ENCODE assay signal across 10 mouse cellular contexts in the genomic region with DNA sequence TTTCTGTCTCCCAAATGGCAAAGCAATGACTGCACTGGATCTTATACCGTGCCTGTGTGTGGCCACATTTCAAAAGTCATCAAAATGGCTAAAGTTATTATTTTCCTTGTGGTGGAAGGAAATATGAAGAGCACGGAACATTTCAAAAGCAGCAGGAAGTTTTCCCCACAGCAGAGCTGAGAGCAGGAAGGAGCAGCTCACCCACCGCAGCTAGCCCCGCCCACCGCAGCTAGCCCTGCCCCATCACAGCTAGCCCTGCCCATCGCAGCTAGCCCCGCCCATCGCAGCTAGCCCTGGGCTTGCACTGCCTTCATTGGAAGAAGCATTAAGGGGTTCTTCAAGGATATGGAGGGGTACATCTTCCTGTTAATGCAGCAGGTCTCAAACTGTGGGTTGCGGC.
DNase-seq lines count a peak whose midpoint lies in the region; ATAC-seq and TF ChIP-seq lines count a peak whose summit lies in the region.
"Had no signal": no experiment of that assay in that cellular context is flagged by ENCODE, and none has a peak within 500 bp of the region (broad histone marks: within the 10 kb centered on the region; RNA-seq: fewer than 3 reads in every experiment).

No protein-coding gene starts in this region.

- no peak for TF ChIP-seq CTCF in forebrain, postnatal 0 days (IDR thresholded peaks at IDR 0.05; ENCODE audit: low read depth)
- TF ChIP-seq CTCF in G1E (IDR thresholded peaks at IDR 0.05; ENCODE audit: low read depth, low read length): no peak

- intact Hi-C loops in heart, postnatal 10 days (cut with DNase I): no loop called here
- intact Hi-C loops in left cerebral cortex, postnatal 25 days (cut with DNase I): no loop called here

- 60% methylated on average over 9 of the region's 9 CpGs for WGBS in forebrain, postnatal 0 days
- WGBS in forebrain, embryonic 13.5 days: 65% methylated on average over 9 of the region's 9 CpGs

- H3K27ac ChIP-seq in forebrain, postnatal 0 days (ENCODE audit: low read depth, low read length): no peak overlapping the region
- no peak overlapping the region for H3K27ac ChIP-seq in forebrain, embryonic 13.5 days
- H3K27ac ChIP-seq: limb, embryonic 13.5 days had no signal

- no peaks in the 10 kb centered on the region for H3K4me1 ChIP-seq in forebrain, postnatal 0 days (ENCODE audit: insufficient read depth)
- peaks cover 6% of the 10 kb centered on the region; the same call in 1 of the 2 replicates for H3K4me1 ChIP-seq in forebrain, embryonic 13.5 days
- H3K4me1 ChIP-seq in G1E (ENCODE audit: insufficient read depth, low read depth, low read length): peaks cover 14% of the 10 kb centered on the region

- no peak for DNase-seq in forebrain, postnatal 0 days
- peak; percentile 13 for DNase-seq in G1E (ENCODE audit: low spot score)
- DNase-seq in kidney, postnatal 14 days: peak; percentile 51
- peak; percentile 69 to 80 for DNase-seq in spleen, postnatal 4 days (ENCODE audit: low spot score in 2 of 2)
- DNase-seq in heart, postnatal 10 days: no peak
- no peak for DNase-seq in heart, adult 9 months (ENCODE audit: low spot score in 2 of 2)
- no peak for DNase-seq in left cerebral cortex, postnatal 25 days (ENCODE audit: low spot score in 2 of 2)
- DNase-seq: cerebellum, adult 8-10 months had no signal

- ATAC-seq in forebrain, postnatal 0 days: peak; percentile 38; the same call in 1 of the 2 replicates
- ATAC-seq in forebrain, embryonic 13.5 days: no peak
- peak; percentile 67 for ATAC-seq in G1E (ENCODE audit: extremely low read depth, insufficient number of reproducible peaks, low FRiP score, poor library complexity, severe bottlenecking)

- no peaks in the 10 kb centered on the region for H3K9me3 ChIP-seq in forebrain, postnatal 0 days (ENCODE audit: low read length)
- no peaks in the 10 kb centered on the region for H3K9me3 ChIP-seq in forebrain, embryonic 13.5 days (replicated peaks)
- H3K9me3 ChIP-seq in G1E (replicated peaks): no peaks in the 10 kb centered on the region
- H3K9me3 ChIP-seq: limb, embryonic 13.5 days had no signal

- no peaks in the 10 kb centered on the region for H3K27me3 ChIP-seq in forebrain, postnatal 0 days (ENCODE audit: insufficient read depth, low read length)
- no peaks in the 10 kb centered on the region for H3K27me3 ChIP-seq in forebrain, embryonic 13.5 days
- H3K27me3 ChIP-seq in G1E (ENCODE audit: insufficient read depth, low read length): peaks cover 6% of the 10 kb centered on the region
- H3K27me3 ChIP-seq: limb, embryonic 13.5 days had no signal

- no peak overlapping the region for H3K4me3 ChIP-seq in forebrain, postnatal 0 days (ENCODE audit: low read depth, low read length)
- no peak overlapping the region for H3K4me3 ChIP-seq in forebrain, embryonic 13.5 days
- H3K4me3 ChIP-seq in G1E (ENCODE audit: low read depth, low read length): peak overlapping the region; percentile 6; the same call in 1 of the 2 replicates
- H3K4me3 ChIP-seq: limb, embryonic 13.5 days had no signal

- H3K4me2 ChIP-seq in forebrain, postnatal 0 days (ENCODE audit: low read depth): no peak overlapping the region
- no peak overlapping the region for H3K4me2 ChIP-seq in forebrain, embryonic 13.5 days
- H3K4me2 ChIP-seq: limb, embryonic 13.5 days had no signal

- H3K9ac ChIP-seq in forebrain, postnatal 0 days: no peak overlapping the region
- H3K9ac ChIP-seq in forebrain, embryonic 13.5 days: no peak overlapping the region
- H3K9ac ChIP-seq: limb, embryonic 13.5 days had no signal

- H3K36me3 ChIP-seq in forebrain, postnatal 0 days (ENCODE audit: insufficient read depth): no peaks in the 10 kb centered on the region
- H3K36me3 ChIP-seq in forebrain, embryonic 13.5 days (ENCODE audit: poor library complexity, severe bottlenecking): no peaks in the 10 kb centered on the region
- H3K36me3 ChIP-seq in G1E (replicated peaks): no peaks in the 10 kb centered on the region
- H3K36me3 ChIP-seq: limb, embryonic 13.5 days had no signal

Comparison
In these comparisons a context has a peak if more than half of its experiments do, and no peak if none do; other contexts are left out.
1. DNase-seq: peak in G1E (single experiment), kidney, postnatal 14 days (single experiment) and spleen, postnatal 4 days (2 of 2); none in forebrain, postnatal 0 days (single experiment), heart, postnatal 10 days (0 of 2), heart, adult 9 months (0 of 2) and left cerebral cortex, postnatal 25 days (0 of 2).